Mouse (Mus musculus) lung, postnatal 0 days (tissue): ENCODE results near the gene E030018B13Rik. TPM values are rescaled to one million over a fixed set of nuclear protein-coding genes. Genes with fewer than 3 reads are reported as not detected.
A peak's percentile ranks its signal among the peaks of the same experiment; 100 is the strongest.

ENCODE experiments used
- ATAC-seq: fragments of 200-750 bp; cut with Nextera tagmentation; 2 replicates; pipeline ENCODE4 v1.8.0; 2017; ENCODE audit warnings: moderate library complexity
- DNase-seq: peaks from one replicate; pipeline ENCODE4 v3.0.0-alpha.2; 2016; ENCODE audit warnings: low spot score
- H3K27ac ChIP-seq: fragments of 300-500 bp; sonication (generic); 2 replicates; pipeline ENCODE4 v1.5.1; 2014; ENCODE audit warnings: antibody characterized with exemption, mild to moderate bottlenecking, low read length, mixed read lengths
- H3K27me3 ChIP-seq: fragments of 300-500 bp; sonication (generic); replicated peaks from 2 replicates; pipeline ENCODE4 v1.6.1; 2014; ENCODE audit warnings: low read length, mixed read lengths; ENCODE audit not compliant: insufficient read depth
- H3K36me3 ChIP-seq: fragments of 300-500 bp; sonication (generic); 2 replicates; pipeline ENCODE4 v1.6.1; 2014; ENCODE audit warnings: low read length, mixed read lengths; ENCODE audit not compliant: insufficient read depth
- H3K4me1 ChIP-seq: fragments of 300-500 bp; sonication (generic); 2 replicates; pipeline ENCODE4 v1.6.1; 2014; ENCODE audit warnings: antibody characterized with exemption, low read depth, low read length, mixed read lengths; ENCODE audit not compliant: insufficient read depth
- H3K4me2 ChIP-seq: fragments of 300-500 bp; sonication (generic); replicated peaks from 2 replicates; pipeline ENCODE4 v1.6.1; 2014; ENCODE audit warnings: low read depth, mild to moderate bottlenecking, low read length, moderate library complexity, mixed read lengths
- H3K4me3 ChIP-seq: fragments of 300-500 bp; sonication (generic); 2 replicates; pipeline ENCODE4 v1.5.1; 2014; ENCODE audit warnings: low read depth, low read length
- H3K9ac ChIP-seq: fragments of 300-500 bp; sonication (generic); replicated peaks from 2 replicates; pipeline ENCODE4 v1.6.1; 2014; ENCODE audit warnings: low read depth, mild to moderate bottlenecking
- H3K9me3 ChIP-seq: fragments of 300-500 bp; sonication (generic); 2 replicates; pipeline ENCODE4 v1.6.1; 2016; ENCODE audit warnings: low read length, mixed read lengths
- CTCF ChIP-seq: IDR thresholded peaks from 2 replicates; pipeline ENCODE4 v1.5.1; 2016; ENCODE audit warnings: antibody characterized with exemption, mild to moderate bottlenecking
- EP300 ChIP-seq: IDR thresholded peaks from 2 replicates; pipeline ENCODE4 v1.6.1; 2016; ENCODE audit warnings: antibody characterized with exemption, mild to moderate bottlenecking, control low read depth
- WGBS: fragments of 180-500 bp; shearing (Covaris S2); extraction: QIAGEN DNeasy Blood & Tissue Kit; methylation state at CpG from one replicate; pipeline ENCODE4 v1.1.7; 2014; 5-methylcytosine and 5-hydroxymethylcytosine counted together
- polyA plus RNA-seq: library from polyadenylated mRNA; unstranded; fragments of >200 nt; fragmentation: Nextera tagmentation; extraction: Ambion mirVana; gene quantifications from 2 replicates; pipeline ENCODE4 v1.2.1, GENCODE M21; 2015

The E030018B13Rik gene
- polyA plus RNA-seq, 1 experiment from 2014 or later = 0.27 TPM

DNA sequence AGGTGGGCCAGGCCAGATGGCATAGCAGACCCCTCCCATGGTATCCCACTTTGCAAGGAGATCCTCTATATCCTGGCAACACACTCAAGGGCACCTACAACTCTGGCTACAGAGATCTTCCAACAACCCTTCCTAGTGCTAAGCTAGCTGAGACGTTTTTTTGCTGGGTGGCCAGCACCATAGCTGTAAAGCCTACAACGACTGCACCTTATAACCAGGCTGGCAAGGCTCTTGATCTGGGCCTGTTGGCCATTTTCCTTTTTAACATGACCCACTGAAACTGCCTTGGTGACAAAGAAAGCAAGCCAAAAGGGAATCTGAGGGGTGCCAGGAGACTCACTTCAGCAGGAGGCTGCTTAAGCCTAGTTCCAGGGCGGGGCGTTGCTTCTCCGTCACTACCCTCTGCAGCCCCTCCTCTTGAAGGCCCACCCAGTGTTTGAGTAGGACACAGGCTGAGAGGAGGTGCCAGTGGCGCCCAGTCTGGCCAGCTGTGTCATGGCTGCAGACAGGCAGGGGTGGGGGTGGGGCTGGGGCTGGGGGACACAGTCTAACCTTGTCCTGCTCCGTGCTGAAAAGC, 4.3 kb upstream of the E030018B13Rik start:
- 23% methylated on average over 7 of the region's 7 CpGs for WGBS
- TF ChIP-seq CTCF (peak; percentile 8; the same call in 1 of the 2 replicates), EP300 (no peak)
- H3K27me3 ChIP-seq = no peaks in the 10 kb centered on the region
- H3K4me1 ChIP-seq = peaks cover 73% of the 10 kb centered on the region
- peak overlapping the region; percentile 32 for H3K4me2 ChIP-seq
- no peaks in the 10 kb centered on the region for H3K36me3 ChIP-seq
- H3K4me3 ChIP-seq = no peak overlapping the region
- no peaks in the 10 kb centered on the region for H3K9me3 ChIP-seq
- ATAC-seq (peak; percentile 49), DNase-seq (peak; percentile 92)
- no peak overlapping the region for H3K9ac ChIP-seq
- H3K27ac ChIP-seq = peak overlapping the region; percentile 97

- Histone ChIP-seq H3K9me3 (no peaks in the 10 kb centered on the region), H3K4me1 (peaks cover 68% of the 10 kb centered on the region), H3K4me2 (peak overlapping the region; percentile 25), H3K36me3 (no peaks in the 10 kb centered on the region), H3K4me3 (no peak overlapping the region), H3K27me3 (no peaks in the 10 kb centered on the region), H3K27ac (peak overlapping the region; percentile 97), H3K9ac (no peak overlapping the region)
- TF ChIP-seq EP300 = no peak
- TF ChIP-seq CTCF = peak; percentile 33
- DNase-seq (peak; percentile 54), ATAC-seq (no peak)
- 46% methylated on average over 12 of the region's 12 CpGs for WGBS
These were observed 3.5 kb upstream of the E030018B13Rik start for GRCm38 (mm10) chr7:63912924-63913723.

DNA sequence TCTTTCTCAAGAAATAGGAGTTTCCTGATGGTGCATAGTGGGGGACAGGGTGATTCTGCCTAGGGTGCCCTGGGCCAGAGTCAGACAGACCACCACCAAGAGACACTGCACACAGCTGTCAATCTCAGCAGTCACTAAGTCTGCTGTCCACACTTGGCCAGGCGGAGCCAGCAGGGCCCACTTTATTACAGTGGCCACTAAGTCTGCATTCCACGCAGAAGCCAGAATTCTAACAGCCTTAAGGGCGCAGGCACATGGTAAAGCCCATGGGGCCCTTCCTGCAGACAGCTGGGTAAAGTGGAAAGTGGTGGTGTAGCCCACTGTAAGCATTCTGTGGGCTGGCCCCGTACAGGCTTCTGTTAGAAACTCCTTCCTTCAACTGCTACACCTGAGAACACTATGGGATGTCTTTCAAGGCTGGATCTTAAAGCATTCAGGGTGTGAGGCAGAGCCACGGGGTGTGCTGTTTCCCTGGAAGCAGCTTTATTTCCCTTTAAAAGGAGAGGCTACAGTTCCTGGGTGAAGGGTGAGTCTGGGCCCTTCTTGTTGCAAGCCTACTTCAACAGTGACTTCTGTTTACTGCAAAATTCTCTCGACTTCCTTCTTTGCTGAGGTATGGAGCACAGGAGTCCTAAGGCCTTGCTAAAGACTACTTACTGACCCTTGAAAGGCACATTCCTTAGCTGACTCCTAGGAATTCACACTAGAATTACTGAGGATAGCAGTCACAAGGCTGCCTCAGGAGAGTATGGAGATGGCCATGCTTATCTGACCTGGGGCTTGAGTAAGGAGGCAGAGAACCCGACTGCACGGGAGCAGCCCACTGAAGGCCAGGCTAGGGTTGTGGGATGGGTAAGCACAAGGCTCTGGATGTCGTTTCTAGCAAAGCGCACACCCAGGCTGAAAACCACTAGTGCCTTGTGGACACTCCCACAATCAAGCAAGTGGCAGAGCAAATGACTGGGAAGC, 2.6 kb upstream of the E030018B13Rik start:
- Histone ChIP-seq H3K4me1 (peaks cover 67% of the 10 kb centered on the region), H3K27me3 (no peaks in the 10 kb centered on the region), H3K27ac (peak overlapping the region; percentile 97), H3K4me3 (no peak overlapping the region), H3K9me3 (no peaks in the 10 kb centered on the region), H3K4me2 (peak overlapping the region; percentile 25), H3K9ac (no peak overlapping the region), H3K36me3 (no peaks in the 10 kb centered on the region)
- 36% methylated on average over 10 of the region's 10 CpGs for WGBS
- peak; percentile 95 for DNase-seq
- TF ChIP-seq EP300 (peak; percentile 99), CTCF (no peak)
- peak; percentile 76 for ATAC-seq

DNA sequence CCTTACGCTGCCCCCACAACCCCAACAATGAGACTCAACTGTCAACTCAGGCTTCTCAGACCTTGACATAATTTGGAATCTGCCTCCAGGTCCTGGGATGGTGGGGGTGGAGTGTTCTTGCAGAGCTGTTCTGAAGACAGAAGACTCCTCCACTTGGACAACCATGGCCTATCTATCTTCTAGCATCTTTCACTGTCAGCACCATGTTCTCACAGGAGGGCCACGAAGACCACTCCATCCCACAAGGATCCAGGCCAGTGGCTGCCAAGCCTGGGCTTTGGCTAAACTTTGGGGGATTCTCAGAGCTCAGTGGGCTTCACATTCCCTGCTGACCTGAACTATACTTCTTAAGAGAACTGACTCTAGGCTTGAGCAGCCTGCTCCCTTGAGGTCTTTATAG, 1.8 kb upstream of the E030018B13Rik start:
- H3K9ac ChIP-seq = no peak overlapping the region
- H3K36me3 ChIP-seq = no peaks in the 10 kb centered on the region
- peak overlapping the region; percentile 97 for H3K27ac ChIP-seq
- H3K4me3 ChIP-seq = no peak overlapping the region
- no peak overlapping the region for H3K4me2 ChIP-seq
- H3K4me1 ChIP-seq = peaks cover 70% of the 10 kb centered on the region
- ATAC-seq (no peak), DNase-seq (no peak)
- WGBS = 93% methylated on average over 2 of the region's 2 CpGs
- no peaks in the 10 kb centered on the region for H3K9me3 ChIP-seq
- TF ChIP-seq EP300 (no peak), CTCF (no peak)
- no peaks in the 10 kb centered on the region for H3K27me3 ChIP-seq

- Histone ChIP-seq H3K27ac (no peak overlapping the region), H3K4me2 (no peak overlapping the region), H3K27me3 (no peaks in the 10 kb centered on the region), H3K9ac (no peak overlapping the region), H3K4me1 (peaks cover 57% of the 10 kb centered on the region), H3K36me3 (no peaks in the 10 kb centered on the region), H3K9me3 (no peaks in the 10 kb centered on the region), H3K4me3 (no peak overlapping the region)
- 42% methylated on average over 6 of the region's 6 CpGs for WGBS
- ATAC-seq (no peak), DNase-seq (peak; percentile 40)
- no peak for TF ChIP-seq CTCF
- no peak for TF ChIP-seq EP300
These were observed 1.0 kb downstream of the E030018B13Rik start for GRCm38 (mm10) chr7:63917693-63918092.
